Mouse (Mus musculus) lung, embryonic 15.5 days (tissue): Measurements from ENCODE around the gene Wdr18. TPM values are rescaled to one million over a fixed set of nuclear protein-coding genes. Genes with fewer than 3 reads are reported as not detected.

ENCODE experiments used
- ATAC-seq: fragments of 200-750 bp; cut with Nextera tagmentation; 2 replicates; pipeline ENCODE4 v1.8.0; 2017; ENCODE audit warnings: moderate number of reproducible peaks, borderline replicate concordance; ENCODE audit not compliant: low FRiP score, low TSS enrichment; ENCODE audit errors: extremely low read depth
- H3K27ac ChIP-seq: fragments of 300-500 bp; sonication (generic); 2 replicates; pipeline ENCODE4 v1.5.1; 2015; ENCODE audit warnings: moderate library complexity, mild to moderate bottlenecking, inconsistent platforms
- H3K27me3 ChIP-seq: fragments of 300-500 bp; sonication (generic); 2 replicates; pipeline ENCODE4 v1.6.1; 2015; ENCODE audit warnings: inconsistent platforms
- H3K36me3 ChIP-seq: fragments of 300-500 bp; sonication (generic); 2 replicates; pipeline ENCODE4 v1.6.1; 2015; ENCODE audit warnings: inconsistent platforms
- H3K4me1 ChIP-seq: fragments of 300-500 bp; sonication (generic); 2 replicates; pipeline ENCODE4 v1.6.1; 2015; ENCODE audit warnings: inconsistent platforms
- H3K4me2 ChIP-seq: fragments of 300-500 bp; sonication (generic); 2 replicates; pipeline ENCODE4 v1.6.1; 2015; ENCODE audit warnings: inconsistent platforms, mild to moderate bottlenecking, moderate library complexity
- H3K4me3 ChIP-seq: fragments of 300-500 bp; sonication (generic); 2 replicates; pipeline ENCODE4 v1.5.1; 2015; ENCODE audit warnings: mild to moderate bottlenecking, inconsistent platforms
- H3K9ac ChIP-seq: fragments of 300-500 bp; sonication (generic); 2 replicates; pipeline ENCODE4 v1.6.1; 2015; ENCODE audit warnings: inconsistent platforms
- H3K9me3 ChIP-seq: fragments of 300-500 bp; sonication (generic); 2 replicates; pipeline ENCODE4 v1.6.1; 2016; ENCODE audit warnings: inconsistent platforms
- WGBS: fragments of 180-500 bp; shearing (Covaris S2); methylation state at CpG from one replicate; pipeline ENCODE4 v1.1.7; 2015; 5-methylcytosine and 5-hydroxymethylcytosine counted together
- polyA plus RNA-seq: library from polyadenylated mRNA; unstranded; fragments of >200 nt; fragmentation: Nextera tagmentation; extraction: Ambion mirVana; gene quantifications from 2 replicates; pipeline ENCODE4 v1.2.1, GENCODE M21; 2015

Gene Wdr18
- polyA plus RNA-seq, 1 experiment from 2014 or later, result 95.1 TPM

- Histone ChIP-seq H3K4me1 (peaks cover 37% of the 10 kb centered on the region), H3K9me3 (no peaks in the 10 kb centered on the region), H3K4me2 (peak overlapping the region; percentile 20; the same call in 1 of the 2 replicates), H3K27ac (no peak overlapping the region), H3K36me3 (peaks cover 12% of the 10 kb centered on the region), H3K4me3 (no peak overlapping the region), H3K9ac (no peak overlapping the region), H3K27me3 (peaks cover 35% of the 10 kb centered on the region)
- WGBS, result 19% methylated on average over 28 of the region's 28 CpGs
- no peak for ATAC-seq
Observed at GRCm38 (mm10) chr10:80014484-80015290, 54.7 kb downstream of the Wdr18 start.

GRCm38 (mm10) chr10:80015583-80015982 is 55.6 kb downstream of the Wdr18 start:
- peaks cover 5% of the 10 kb centered on the region; the same call in 1 of the 2 replicates for H3K36me3 ChIP-seq
- no peak overlapping the region for H3K4me2 ChIP-seq
- H3K9me3 ChIP-seq, result no peaks in the 10 kb centered on the region
- peaks cover 46% of the 10 kb centered on the region for H3K4me1 ChIP-seq
- peaks cover 35% of the 10 kb centered on the region for H3K27me3 ChIP-seq
- no peak overlapping the region for H3K27ac ChIP-seq
- no peak for ATAC-seq
- no peak overlapping the region for H3K4me3 ChIP-seq
- H3K9ac ChIP-seq, result no peak overlapping the region
- 58% methylated on average over 10 of the region's 10 CpGs for WGBS

GRCm38 (mm10) chr10:80016511-80016910 is 56.6 kb downstream of the Wdr18 start, which contains the start of gene Arhgap45:
Arhgap45 (plus strand) TSS chr10:80016653.
- peaks cover 54% of the 10 kb centered on the region for H3K4me1 ChIP-seq
- peaks cover 35% of the 10 kb centered on the region for H3K27me3 ChIP-seq
- H3K9me3 ChIP-seq, result no peaks in the 10 kb centered on the region
- H3K4me2 ChIP-seq, result no peak within 1 kb of the TSS; the same call in 1 of the 2 replicates
- no peak within 1 kb of the TSS for H3K9ac ChIP-seq
- no peak within 1 kb of the TSS for H3K27ac ChIP-seq
- 65% methylated on average over 11 of the region's 11 CpGs for WGBS
- peak within 1 kb of the TSS; percentile 3; the same call in 1 of the 2 replicates for H3K4me3 ChIP-seq
- no peak for ATAC-seq
- no peaks in the 10 kb centered on the region; the same call in 1 of the 2 replicates for H3K36me3 ChIP-seq

- H3K9me3 ChIP-seq, result no peaks in the 10 kb centered on the region
- H3K36me3 ChIP-seq, result no peaks in the 10 kb centered on the region; the same call in 1 of the 2 replicates
- WGBS, result 85% methylated on average over 10 of the region's 10 CpGs
- H3K27ac ChIP-seq, result no peak overlapping the region
- no peak overlapping the region for H3K9ac ChIP-seq
- peaks cover 54% of the 10 kb centered on the region for H3K4me1 ChIP-seq
- peaks cover 35% of the 10 kb centered on the region for H3K27me3 ChIP-seq
- H3K4me2 ChIP-seq, result no peak overlapping the region
- H3K4me3 ChIP-seq, result peak overlapping the region; percentile 3; the same call in 1 of the 2 replicates
- ATAC-seq, result no peak
Observed at GRCm38 (mm10) chr10:80016931-80017330, 57.0 kb downstream of the Wdr18 start.

GRCm38 (mm10) chr10:80017361-80017760 is 57.4 kb downstream of the Wdr18 start:
- no peaks in the 10 kb centered on the region for H3K9me3 ChIP-seq
- peaks cover 34% of the 10 kb centered on the region for H3K27me3 ChIP-seq
- no peak overlapping the region for H3K4me3 ChIP-seq
- H3K36me3 ChIP-seq, result no peaks in the 10 kb centered on the region; the same call in 1 of the 2 replicates
- H3K4me1 ChIP-seq, result peaks cover 54% of the 10 kb centered on the region
- no peak overlapping the region for H3K27ac ChIP-seq
- WGBS, result 77% methylated on average over 3 of the region's 3 CpGs
- H3K9ac ChIP-seq, result no peak overlapping the region
- no peak overlapping the region for H3K4me2 ChIP-seq
- ATAC-seq, result no peak

- ATAC-seq, result no peak
- no peak overlapping the region for H3K9ac ChIP-seq
- peaks cover 54% of the 10 kb centered on the region for H3K4me1 ChIP-seq
- WGBS, result 75% methylated on average over 14 of the region's 14 CpGs
- H3K36me3 ChIP-seq, result no peaks in the 10 kb centered on the region; the same call in 1 of the 2 replicates
- H3K27me3 ChIP-seq, result peaks cover 30% of the 10 kb centered on the region
- H3K4me3 ChIP-seq, result no peak overlapping the region
- no peak overlapping the region for H3K4me2 ChIP-seq
- H3K27ac ChIP-seq, result peak overlapping the region; percentile 33; the same call in 1 of the 2 replicates
- no peaks in the 10 kb centered on the region for H3K9me3 ChIP-seq
Observed at GRCm38 (mm10) chr10:80017771-80018170, 57.8 kb downstream of the Wdr18 start.

- H3K4me2 ChIP-seq, result peak overlapping the region; percentile 62
- H3K4me1 ChIP-seq, result peaks cover 54% of the 10 kb centered on the region
- H3K27ac ChIP-seq, result peak overlapping the region; percentile 87
- H3K4me3 ChIP-seq, result peak overlapping the region; percentile 41
- H3K9ac ChIP-seq, result peak overlapping the region; percentile 43
- ATAC-seq, result peak; percentile 75
- WGBS, result 5% methylated on average over 13 of the region's 15 CpGs
- H3K36me3 ChIP-seq, result no peaks in the 10 kb centered on the region; the same call in 1 of the 2 replicates
- no peaks in the 10 kb centered on the region for H3K9me3 ChIP-seq
- peaks cover 20% of the 10 kb centered on the region for H3K27me3 ChIP-seq
Observed at GRCm38 (mm10) chr10:80018739-80019297, 58.9 kb downstream of the Wdr18 start.

- Histone ChIP-seq H3K36me3 (no peaks in the 10 kb centered on the region; the same call in 1 of the 2 replicates), H3K4me2 (peak overlapping the region; percentile 62), H3K27ac (peak overlapping the region; percentile 87), H3K9ac (peak overlapping the region; percentile 43), H3K4me3 (peak overlapping the region; percentile 41), H3K9me3 (no peaks in the 10 kb centered on the region), H3K27me3 (peaks cover 12% of the 10 kb centered on the region), H3K4me1 (peaks cover 48% of the 10 kb centered on the region)
- peak; percentile 74 for ATAC-seq
- WGBS, result 12% methylated on average over 20 of the region's 20 CpGs
Observed at GRCm38 (mm10) chr10:80019471-80020131, 59.6 kb downstream of the Wdr18 start.

Other genes with a start within 250 kb of the Wdr18 start
- 0.05 and 0.10 TPM in 2 replicates for gene Hcn2, start 243.5 kb upstream of the Wdr18 start, polyA plus RNA-seq
- gene Polrmt, start 213.6 kb upstream of the Wdr18 start, polyA plus RNA-seq, result 41.5 and 49.2 TPM in 2 replicates
- gene Fgf22, start 205.1 kb upstream of the Wdr18 start, polyA plus RNA-seq, result 0.12 and 0.30 TPM in 2 replicates
- gene Rnf126, start 193.2 kb upstream of the Wdr18 start, polyA plus RNA-seq, result 89.7 and 91.3 TPM in 2 replicates
- gene Fstl3, start 182.9 kb upstream of the Wdr18 start, polyA plus RNA-seq, result 19.2 and 20.5 TPM in 2 replicates
- 0.40 and 1.9 TPM in 2 replicates for gene Prss57, start 169.2 kb upstream of the Wdr18 start, polyA plus RNA-seq
- gene Palm, start 166.6 kb upstream of the Wdr18 start, polyA plus RNA-seq, result 61.3 and 63.7 TPM in 2 replicates
- gene Misp, start 139.2 kb upstream of the Wdr18 start, polyA plus RNA-seq, result 7.7 and 10.2 TPM in 2 replicates
- gene Ptbp1, start 105.7 kb upstream of the Wdr18 start, polyA plus RNA-seq, result 367 and 368 TPM in 2 replicates
- 3.7 and 3.8 TPM in 2 replicates for gene Prtn3, start 85.7 kb upstream of the Wdr18 start, polyA plus RNA-seq
- 29.1 and 32.4 TPM in 2 replicates for gene Plppr3, start 85.5 kb upstream of the Wdr18 start, polyA plus RNA-seq
- gene Elane, start 73.9 kb upstream of the Wdr18 start, polyA plus RNA-seq, result 0.25 and 0.72 TPM in 2 replicates
- gene Cfd, start 69.3 kb upstream of the Wdr18 start, polyA plus RNA-seq, result not detected in 2 replicates
- gene Med16, start 51.2 kb upstream of the Wdr18 start, polyA plus RNA-seq, result 54.7 and 56.1 TPM in 2 replicates
- gene Gm26602, start 49.3 kb upstream of the Wdr18 start, polyA plus RNA-seq, result 1.2 and 1.7 TPM in 2 replicates
- gene Kiss1r, start 43.2 kb upstream of the Wdr18 start, polyA plus RNA-seq, result 0.59 and 0.87 TPM in 2 replicates
- 143 and 152 TPM in 2 replicates for gene R3hdm4, start 38.9 kb upstream of the Wdr18 start, polyA plus RNA-seq
- gene Arid3a, start 33.1 kb upstream of the Wdr18 start, polyA plus RNA-seq, result 4.8 and 6.0 TPM in 2 replicates
- 0.34 and 0.45 TPM in 2 replicates for gene Grin3b, start 10.6 kb downstream of the Wdr18 start, polyA plus RNA-seq
- 20.2 and 20.5 TPM in 2 replicates for gene Tmem259, start 24.2 kb downstream of the Wdr18 start, polyA plus RNA-seq
- gene Cnn2, start 28.4 kb downstream of the Wdr18 start, polyA plus RNA-seq, result 367 and 375 TPM in 2 replicates
- gene Abca7, start 36.3 kb downstream of the Wdr18 start, polyA plus RNA-seq, result 3.5 and 4.3 TPM in 2 replicates
- gene Arhgap45, start 56.5 kb downstream of the Wdr18 start, polyA plus RNA-seq, result 16.8 and 19.8 TPM in 2 replicates
- 223 and 225 TPM in 2 replicates for gene Polr2e, start 79.6 kb downstream of the Wdr18 start, polyA plus RNA-seq
- 523 and 535 TPM in 2 replicates for gene Gpx4, start 87.0 kb downstream of the Wdr18 start, polyA plus RNA-seq
- 15.5 and 16.6 TPM in 2 replicates for gene Sbno2, start 145.4 kb downstream of the Wdr18 start, polyA plus RNA-seq
- 18.6 and 22.1 TPM in 2 replicates for gene Stk11, start 155.7 kb downstream of the Wdr18 start, polyA plus RNA-seq
- 521 and 541 TPM in 2 replicates for gene Atp5d, start 178.5 kb downstream of the Wdr18 start, polyA plus RNA-seq
- gene Cbarp, start 180.7 kb downstream of the Wdr18 start, polyA plus RNA-seq, result 3.9 and 5.0 TPM in 2 replicates
- gene Midn, start 188.1 kb downstream of the Wdr18 start, polyA plus RNA-seq, result 17.5 and 18.6 TPM in 2 replicates
- 94.6 and 95.1 TPM in 2 replicates for gene Cirbp, start 205.8 kb downstream of the Wdr18 start, polyA plus RNA-seq
- 11.6 and 14.7 TPM in 2 replicates for gene 1600002K03Rik, start 212.8 kb downstream of the Wdr18 start, polyA plus RNA-seq
- 16.0 and 17.3 TPM in 2 replicates for gene Efna2, start 219.3 kb downstream of the Wdr18 start, polyA plus RNA-seq